Mouse (Mus musculus): ENCODE measurements at regions not wholly inside any gene's neighbourhood (a gene's known extent, or its start where the extent isn't known, plus 50 kb on each side); places are given as distances from the start of the nearest gene placed in this dataset.

DNA sequence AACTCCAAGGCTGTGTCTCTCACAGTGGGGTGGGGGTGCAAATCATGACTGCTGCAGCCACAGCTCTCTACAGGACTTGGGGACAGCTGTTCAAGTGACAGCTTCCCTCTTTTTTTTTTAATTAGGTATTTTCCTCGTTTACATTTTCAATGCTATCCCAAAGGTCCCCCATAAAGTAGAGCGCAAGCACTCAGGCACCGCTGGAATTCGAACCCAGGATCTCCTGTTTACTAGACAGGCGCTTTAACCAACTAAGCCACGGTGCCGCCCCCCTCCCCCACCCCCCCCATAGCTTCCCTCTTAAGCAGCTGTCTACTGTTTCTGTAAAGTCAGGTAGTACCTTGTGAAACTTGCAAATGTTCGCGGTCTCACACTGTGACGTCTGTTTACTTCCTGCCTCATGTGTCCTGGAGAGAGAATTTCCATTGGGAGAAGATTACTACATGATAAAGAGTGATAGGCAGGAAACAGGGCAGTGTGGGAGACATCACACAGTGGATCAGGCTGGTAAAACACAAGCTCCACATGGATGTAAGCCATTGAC is 324.7 kb downstream of the 1700129C05Rik start:
- no peak overlapping the region for H3K27ac ChIP-seq (ENCODE audit: low read depth, low read length)
- no peak overlapping the region for H3K9ac ChIP-seq (replicated peaks; ENCODE audit: low read depth, low read length)
- no peak for ATAC-seq (ENCODE audit: low read depth)
- H3K4me3 ChIP-seq (ENCODE audit: low read depth, low read length) = no peak overlapping the region
- no peaks in the 10 kb centered on the region for H3K27me3 ChIP-seq (ENCODE audit: control insufficient read depth, insufficient read depth, low read length)
- no peaks in the 10 kb centered on the region for H3K4me1 ChIP-seq (ENCODE audit: control insufficient read depth, insufficient read depth, low read length)
- H3K36me3 ChIP-seq (ENCODE audit: control insufficient read depth, insufficient read depth, low read length) = no peaks in the 10 kb centered on the region
- H3K4me2 ChIP-seq (ENCODE audit: low read depth, low read length) = no peak overlapping the region
- WGBS = 77% methylated on average over 10 of the region's 10 CpGs
- no peaks in the 10 kb centered on the region for H3K9me3 ChIP-seq (ENCODE audit: control insufficient read depth, low read length)

DNA sequence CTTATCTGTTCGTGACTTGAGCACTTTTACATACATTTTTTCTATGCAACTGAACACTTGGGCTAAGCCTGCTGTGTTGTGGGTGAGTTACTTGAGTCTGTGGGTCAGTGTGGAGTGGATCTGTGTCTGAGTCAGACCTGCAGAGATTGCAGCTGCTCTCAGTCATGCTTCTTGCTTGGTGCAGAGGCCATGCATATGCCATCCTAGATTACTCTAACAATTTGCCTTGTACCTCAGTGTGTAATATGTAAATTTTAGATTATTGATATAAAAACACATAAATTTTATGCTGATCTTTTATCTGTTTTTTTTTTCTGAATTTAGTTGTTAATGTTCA is 326.2 kb downstream of the 1700129C05Rik start:
- Histone ChIP-seq H3K27ac (ENCODE audit: low read depth, low read length) (no peak overlapping the region), H3K9ac (replicated peaks; ENCODE audit: low read depth, low read length) (no peak overlapping the region), H3K4me3 (ENCODE audit: low read depth, low read length) (no peak overlapping the region), H3K36me3 (ENCODE audit: control insufficient read depth, insufficient read depth, low read length) (no peaks in the 10 kb centered on the region), H3K4me1 (ENCODE audit: control insufficient read depth, insufficient read depth, low read length) (no peaks in the 10 kb centered on the region), H3K4me2 (ENCODE audit: low read depth, low read length) (no peak overlapping the region), H3K9me3 (ENCODE audit: control insufficient read depth, low read length) (no peaks in the 10 kb centered on the region), H3K27me3 (ENCODE audit: control insufficient read depth, insufficient read depth, low read length) (no peaks in the 10 kb centered on the region)
- 61% methylated on average over 1 of the region's 1 CpGs for whole genome bisulfite sequencing
- ATAC-seq (ENCODE audit: low read depth) = no peak

- Histone ChIP-seq H3K9me3 (ENCODE audit: control insufficient read depth, low read length) (no peaks in the 10 kb centered on the region), H3K4me1 (ENCODE audit: control insufficient read depth, insufficient read depth, low read length) (no peaks in the 10 kb centered on the region), H3K4me3 (ENCODE audit: low read depth, low read length) (no peak overlapping the region), H3K36me3 (ENCODE audit: control insufficient read depth, insufficient read depth, low read length) (no peaks in the 10 kb centered on the region), H3K27me3 (ENCODE audit: control insufficient read depth, insufficient read depth, low read length) (no peaks in the 10 kb centered on the region), H3K4me2 (ENCODE audit: low read depth, low read length) (no peak overlapping the region), H3K27ac (ENCODE audit: low read depth, low read length) (no peak overlapping the region), H3K9ac (replicated peaks; ENCODE audit: low read depth, low read length) (no peak overlapping the region)
- ATAC-seq (ENCODE audit: low read depth) = no peak
- 69% methylated on average over 11 of the region's 11 CpGs for WGBS
Observed at GRCm38 (mm10) chr14:58815616-58816539, 326.8 kb downstream of the 1700129C05Rik start.

DNA sequence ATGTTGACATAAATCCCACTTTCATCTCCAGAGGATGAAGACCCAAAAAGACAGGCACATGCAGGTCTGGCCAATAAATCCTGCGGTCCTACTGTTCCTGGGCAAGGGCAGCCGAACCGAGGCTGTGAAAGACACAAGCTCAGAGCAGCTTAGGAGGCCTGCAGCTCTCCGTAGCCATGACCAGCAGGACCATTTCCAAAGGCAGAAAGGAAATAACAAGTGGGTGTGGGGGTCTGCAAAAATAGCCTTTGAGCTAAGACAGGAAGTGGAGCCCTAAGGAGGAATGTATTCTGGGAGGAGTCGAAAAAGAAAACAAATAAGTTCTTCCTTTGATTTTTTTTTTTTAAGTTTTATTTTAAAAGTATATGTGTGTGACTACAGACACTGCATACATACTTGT is 330.1 kb downstream of the 1700129C05Rik start:
- 75% methylated on average over 5 of the region's 5 CpGs for WGBS
- Histone ChIP-seq H3K27me3 (ENCODE audit: control insufficient read depth, insufficient read depth, low read length) (no peaks in the 10 kb centered on the region), H3K4me3 (ENCODE audit: low read depth, low read length) (no peak overlapping the region), H3K4me2 (ENCODE audit: low read depth, low read length) (no peak overlapping the region), H3K9me3 (ENCODE audit: control insufficient read depth, low read length) (no peaks in the 10 kb centered on the region), H3K27ac (ENCODE audit: low read depth, low read length) (no peak overlapping the region), H3K36me3 (ENCODE audit: control insufficient read depth, insufficient read depth, low read length) (no peaks in the 10 kb centered on the region), H3K4me1 (ENCODE audit: control insufficient read depth, insufficient read depth, low read length) (no peaks in the 10 kb centered on the region), H3K9ac (replicated peaks; ENCODE audit: low read depth, low read length) (no peak overlapping the region)
- no peak for ATAC-seq (ENCODE audit: low read depth)

GRCm38 (mm10) chr14:58801402-58801861 is 341.3 kb downstream of the 1700129C05Rik start:
- H3K4me2 ChIP-seq (ENCODE audit: low read depth, low read length) = no peak overlapping the region
- no peaks in the 10 kb centered on the region for H3K27me3 ChIP-seq (ENCODE audit: control insufficient read depth, insufficient read depth, low read length)
- H3K9me3 ChIP-seq (ENCODE audit: control insufficient read depth, low read length) = no peaks in the 10 kb centered on the region
- H3K4me3 ChIP-seq (ENCODE audit: low read depth, low read length) = no peak overlapping the region
- no peak for ATAC-seq (ENCODE audit: low read depth)
- H3K27ac ChIP-seq (ENCODE audit: low read depth, low read length) = no peak overlapping the region
- H3K36me3 ChIP-seq (ENCODE audit: control insufficient read depth, insufficient read depth, low read length) = no peaks in the 10 kb centered on the region
- H3K4me1 ChIP-seq (ENCODE audit: control insufficient read depth, insufficient read depth, low read length) = no peaks in the 10 kb centered on the region
- no peak overlapping the region for H3K9ac ChIP-seq (replicated peaks; ENCODE audit: low read depth, low read length)

GRCm38 (mm10) chr14:58788190-58788945 is 354.3 kb downstream of the 1700129C05Rik start:
- 87% methylated on average over 10 of the region's 10 CpGs for WGBS
- no peak overlapping the region for H3K4me2 ChIP-seq (ENCODE audit: low read depth, low read length)
- no peak for ATAC-seq (ENCODE audit: low read depth)
- no peaks in the 10 kb centered on the region for H3K4me1 ChIP-seq (ENCODE audit: control insufficient read depth, insufficient read depth, low read length)
- no peaks in the 10 kb centered on the region for H3K27me3 ChIP-seq (ENCODE audit: control insufficient read depth, insufficient read depth, low read length)
- no peaks in the 10 kb centered on the region for H3K36me3 ChIP-seq (ENCODE audit: control insufficient read depth, insufficient read depth, low read length)
- H3K4me3 ChIP-seq (ENCODE audit: low read depth, low read length) = no peak overlapping the region
- H3K27ac ChIP-seq (ENCODE audit: low read depth, low read length) = no peak overlapping the region
- H3K9ac ChIP-seq (replicated peaks; ENCODE audit: low read depth, low read length) = no peak overlapping the region
- no peaks in the 10 kb centered on the region for H3K9me3 ChIP-seq (ENCODE audit: control insufficient read depth, low read length)

- no peaks in the 10 kb centered on the region for H3K9me3 ChIP-seq (ENCODE audit: control insufficient read depth, low read length)
- H3K9ac ChIP-seq (replicated peaks; ENCODE audit: low read depth, low read length) = no peak overlapping the region
- no peak overlapping the region for H3K4me2 ChIP-seq (ENCODE audit: low read depth, low read length)
- H3K36me3 ChIP-seq (ENCODE audit: control insufficient read depth, insufficient read depth, low read length) = no peaks in the 10 kb centered on the region
- H3K27me3 ChIP-seq (ENCODE audit: control insufficient read depth, insufficient read depth, low read length) = no peaks in the 10 kb centered on the region
- no peak overlapping the region for H3K4me3 ChIP-seq (ENCODE audit: low read depth, low read length)
- WGBS = 83% methylated on average over 2 of the region's 2 CpGs
- no peak overlapping the region for H3K27ac ChIP-seq (ENCODE audit: low read depth, low read length)
- H3K4me1 ChIP-seq (ENCODE audit: control insufficient read depth, insufficient read depth, low read length) = no peaks in the 10 kb centered on the region
- no peak for ATAC-seq (ENCODE audit: low read depth)
Observed at GRCm38 (mm10) chr14:58787618-58788017, 355.1 kb downstream of the 1700129C05Rik start.

DNA sequence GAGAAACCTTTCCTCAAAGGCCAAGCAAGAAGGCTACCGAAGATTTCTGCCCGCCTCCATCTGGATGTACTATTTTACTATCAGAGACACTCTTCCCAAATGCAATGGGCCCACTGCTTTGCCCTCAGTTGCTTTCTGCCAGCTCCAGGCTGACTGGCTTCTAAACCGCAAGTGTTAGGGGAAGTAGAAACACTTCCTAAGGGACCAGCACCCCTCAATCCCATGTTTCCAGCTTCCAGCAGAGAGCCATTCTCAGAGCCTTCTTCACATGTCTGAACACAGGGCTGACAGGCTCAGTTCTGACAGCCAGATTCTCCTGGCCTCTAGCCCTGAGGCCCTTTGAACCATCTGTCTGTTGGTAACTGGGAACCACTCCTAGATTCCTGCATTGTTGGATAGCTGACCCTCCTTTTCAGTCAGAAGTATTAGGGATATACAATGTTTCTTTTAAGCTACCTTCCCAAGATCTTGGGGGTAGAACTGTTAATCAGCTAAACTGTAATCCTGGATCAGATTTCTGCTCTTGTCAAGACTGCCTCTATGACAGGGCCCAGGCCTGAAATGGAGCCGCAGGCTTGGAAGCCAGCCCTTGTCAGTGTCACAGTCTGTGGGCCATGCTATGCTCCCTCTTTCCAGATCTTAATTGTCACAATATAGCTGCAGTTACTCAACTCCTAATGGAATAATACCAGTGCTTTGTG is 355.8 kb downstream of the 1700129C05Rik start:
- WGBS = 95% methylated on average over 4 of the region's 4 CpGs
- Histone ChIP-seq H3K4me3 (ENCODE audit: low read depth, low read length) (no peak overlapping the region), H3K4me2 (ENCODE audit: low read depth, low read length) (no peak overlapping the region), H3K36me3 (ENCODE audit: control insufficient read depth, insufficient read depth, low read length) (no peaks in the 10 kb centered on the region), H3K27me3 (ENCODE audit: control insufficient read depth, insufficient read depth, low read length) (no peaks in the 10 kb centered on the region), H3K9me3 (ENCODE audit: control insufficient read depth, low read length) (no peaks in the 10 kb centered on the region), H3K4me1 (ENCODE audit: control insufficient read depth, insufficient read depth, low read length) (no peaks in the 10 kb centered on the region), H3K9ac (replicated peaks; ENCODE audit: low read depth, low read length) (no peak overlapping the region), H3K27ac (ENCODE audit: low read depth, low read length) (no peak overlapping the region)
- ATAC-seq (ENCODE audit: low read depth) = no peak
